Mouse (Mus musculus) T-helper 1 cell (primary cell): Measurements from ENCODE around the gene Vmn1r16.
"Not testable (repeated sequence)": the region's sequence is repeated elsewhere in the genome, so short reads cannot be mapped to it uniquely, and the experiment has no call there.

Experiments used
- in situ Hi-C: fragments of 300-600 bp; cut with MboI, MseI; formaldehyde crosslinking; loops from one replicate; pipeline ENCODE4 v1.15.1; 2025; ENCODE audit warnings: high pct_unique_total_duplicates

The Vmn1r16 gene

DNA sequence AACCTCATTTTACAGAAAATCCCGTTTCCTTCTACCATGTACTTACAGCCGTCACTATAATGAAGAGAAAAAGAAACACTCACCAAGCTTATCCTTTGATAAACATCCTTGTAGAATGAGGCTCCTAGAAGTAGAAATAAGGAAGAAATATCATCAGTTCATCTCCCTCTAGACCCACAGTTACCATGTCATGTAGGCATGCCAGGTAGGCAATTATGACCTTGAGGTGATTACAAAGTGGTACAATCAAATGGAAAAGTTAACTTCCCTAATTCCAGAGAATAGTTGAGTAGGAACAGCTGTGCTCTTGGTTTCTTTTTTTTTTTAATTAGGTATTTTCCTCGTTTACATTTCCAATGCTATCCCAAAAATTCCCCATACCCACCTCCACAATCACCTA lies at the start of gene Vmn1r16:
Gene Vmn1r16 (minus strand): TSS at position 101 of the 400 bp plus-strand sequence.
- in situ Hi-C loops, result no loop called here

DNA sequence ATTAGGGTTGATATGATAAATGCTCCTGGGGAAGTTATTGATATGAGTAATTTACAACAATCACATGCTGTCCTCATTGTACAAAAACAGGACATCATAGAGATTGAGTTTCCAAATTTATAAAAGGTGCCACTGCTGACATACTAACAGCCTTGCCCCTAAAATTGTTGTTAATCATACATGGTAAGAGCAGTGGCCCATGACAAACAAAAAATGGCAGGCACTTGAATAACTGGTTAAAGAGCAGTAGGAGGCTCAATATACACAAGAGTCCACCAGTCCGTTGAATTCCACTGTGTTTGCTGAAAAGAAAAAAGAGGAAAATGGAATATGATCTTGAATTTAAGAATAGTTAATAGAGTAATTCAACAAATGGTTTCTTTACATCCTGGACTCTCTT lies 38.2 kb upstream of the Vmn1r16 start:
- in situ Hi-C loops, result no loop called here

GRCm38 (mm10) chr6:57365866-57366265 lies 36.6 kb upstream of the Vmn1r16 start:
- in situ Hi-C loops, result not testable (repeated sequence)

DNA sequence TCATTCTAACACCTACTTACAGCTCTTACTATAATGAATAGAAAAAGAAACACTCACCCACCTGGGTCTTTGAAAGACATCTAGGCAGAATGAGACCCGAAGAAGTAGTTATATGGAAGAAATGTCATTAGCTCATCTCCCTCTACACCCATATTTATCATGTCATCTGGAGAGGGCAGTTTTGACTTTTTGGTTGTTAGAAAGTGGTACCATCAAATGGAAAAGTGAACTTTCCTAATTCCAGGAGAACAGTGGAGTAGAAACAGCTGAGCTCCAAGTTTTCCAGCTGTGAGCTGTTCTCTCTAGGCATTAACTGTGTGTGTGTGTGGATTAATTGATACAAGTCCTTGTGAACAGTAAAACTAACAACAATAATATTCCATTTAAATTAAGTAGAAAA lies 34.3 kb upstream of the Vmn1r16 start, which contains the start of gene Vmn1r17:
Gene Vmn1r17 (minus strand): TSS at position 101 of the 400 bp plus-strand sequence.
- in situ Hi-C loops, result no loop called here

GRCm38 (mm10) chr6:57356864-57357263 lies 27.6 kb upstream of the Vmn1r16 start:
- in situ Hi-C loops, result no loop called here

GRCm38 (mm10) chr6:57326176-57326575 lies 3.1 kb downstream of the Vmn1r16 start:
- in situ Hi-C loops, result no loop called here

- in situ Hi-C loops, result no loop called here
Observed at GRCm38 (mm10) chr6:57278952-57279351, 50.3 kb downstream of the Vmn1r16 start.

- in situ Hi-C loops, result no loop called here
Observed at GRCm38 (mm10) chr6:57272517-57272916, 56.8 kb downstream of the Vmn1r16 start.

DNA sequence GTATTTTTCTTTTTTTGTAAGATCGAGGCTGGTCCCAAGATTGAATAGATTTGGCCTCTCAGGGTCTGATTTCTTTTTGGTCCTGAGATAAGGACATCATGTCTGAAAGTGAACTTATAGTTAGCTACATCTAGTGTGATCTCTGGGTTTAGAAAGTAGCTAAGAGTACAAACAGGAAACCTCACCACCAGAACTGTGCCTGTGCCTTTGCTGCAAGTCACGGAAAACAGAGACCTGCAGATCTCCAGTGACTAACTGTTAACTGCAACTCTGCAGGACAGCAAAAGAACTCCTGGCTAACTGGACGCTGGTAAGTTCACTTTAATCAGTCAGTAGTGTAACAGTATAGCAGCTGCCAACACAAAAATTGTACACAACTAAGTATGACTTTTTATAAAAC lies 57.4 kb downstream of the Vmn1r16 start:
- in situ Hi-C loops, result no loop called here
